Mouse (Mus musculus): ENCODE measurements around the gene AF067063. TPM values are rescaled to one million over a fixed set of nuclear protein-coding genes. Genes with fewer than 3 reads are reported as not detected.
A peak's percentile ranks its signal among the peaks of the same experiment; 100 is the strongest.
"Not testable (repeated sequence)": the region's sequence is repeated elsewhere in the genome, so short reads cannot be mapped to it uniquely, and the experiment has no call there.

Gene AF067063
- polyA plus RNA-seq, 1 experiment from 2014 or later: not detected

DNA sequence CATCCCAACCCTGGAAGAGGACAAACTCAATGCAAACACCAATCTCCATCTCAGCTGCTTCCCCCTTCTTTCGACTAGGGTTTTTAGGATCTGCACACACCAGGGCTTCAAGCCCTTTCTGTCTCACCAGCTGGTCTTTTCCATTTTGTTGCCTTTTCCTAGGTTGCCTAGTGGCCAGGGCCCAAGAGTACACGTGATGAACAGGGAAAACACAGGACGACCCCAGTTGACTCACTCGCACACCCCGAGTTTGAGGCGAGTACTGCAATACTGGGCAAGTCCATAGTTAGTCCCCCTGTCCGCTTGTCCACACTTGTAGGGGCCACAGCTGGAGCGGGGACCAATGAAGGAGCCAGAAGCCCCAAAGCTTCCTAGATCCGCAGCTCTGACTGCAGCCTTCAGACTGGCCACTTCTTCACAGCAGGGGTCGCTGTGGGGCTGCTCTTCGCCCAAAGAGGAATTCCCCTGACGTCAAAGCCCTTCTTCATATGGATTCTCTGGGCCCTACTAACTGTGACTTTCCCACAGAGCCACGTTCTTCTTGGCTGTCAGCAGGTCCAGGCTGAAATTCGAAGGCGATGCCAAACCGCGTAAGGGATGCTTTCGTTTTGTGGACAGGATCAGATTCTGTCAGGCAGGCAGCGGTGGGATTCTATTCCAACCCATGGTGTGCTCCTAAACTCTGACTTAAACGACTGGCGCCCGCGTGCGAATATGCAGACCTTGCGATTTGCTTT lies 5.5 kb upstream of the AF067063 start, which contains the start of gene D13Ertd608e:
D13Ertd608e (plus strand) TSS at position 687 of the 737 bp plus-strand sequence.
- WGBS (ENCODE audit: insufficient replicate concordance): 17% methylated on average over 18 of the region's 25 CpGs
- not testable (repeated sequence) for H3K27ac ChIP-seq (ENCODE audit: low read depth); H3K9me3 ChIP-seq (ENCODE audit: low read length); H3K27me3 ChIP-seq (ENCODE audit: insufficient read depth, low read length); H3K4me1 ChIP-seq (ENCODE audit: insufficient read depth); H3K9ac ChIP-seq (replicated peaks); H3K36me3 ChIP-seq (replicated peaks; ENCODE audit: insufficient read depth, low read length); H3K4me3 ChIP-seq (ENCODE audit: low read depth, low read length)
- peak; percentile 46 for DNase-seq
- peak; percentile 31; the same call in 1 of the 2 replicates for ATAC-seq
- TF ChIP-seq CTCF (IDR thresholded peaks at IDR 0.05; ENCODE audit: low read depth): peak; percentile 65
- H3K4me2 ChIP-seq (ENCODE audit: low read depth, low read length): peak within 1 kb of the TSS; percentile 45

DNA sequence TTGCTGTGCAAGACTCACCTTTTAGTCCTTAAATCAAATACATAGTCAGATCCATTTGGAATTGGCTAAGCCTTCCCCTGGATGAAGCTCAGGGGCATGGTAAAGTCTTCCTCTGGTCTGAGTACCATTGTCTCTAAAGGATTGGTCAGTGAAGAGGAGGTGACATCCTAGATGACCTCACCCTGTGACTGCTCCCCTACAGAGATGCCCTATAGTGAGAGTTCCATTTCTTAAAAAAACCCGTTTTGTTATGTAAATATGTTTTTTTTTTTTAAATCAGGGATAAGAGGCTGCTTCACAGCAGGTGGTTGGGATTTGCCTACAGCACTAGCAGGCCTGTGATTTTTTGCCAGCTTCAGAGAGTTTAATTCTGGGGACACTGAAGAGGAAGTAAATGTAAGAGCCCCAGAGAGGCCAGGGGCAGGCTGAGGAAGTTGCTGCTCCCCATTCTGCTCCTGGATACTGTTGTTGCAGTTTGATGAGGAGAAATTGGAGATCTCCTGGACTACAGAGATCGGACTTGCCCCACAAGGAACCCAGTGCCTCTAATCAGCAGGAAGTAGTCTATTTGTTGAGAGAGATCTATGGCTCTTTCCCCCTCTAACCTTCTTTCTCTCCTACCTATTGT lies 12.3 kb downstream of the AF067063 start:
- WGBS (ENCODE audit: insufficient replicate concordance): 11% methylated on average over 2 of the region's 2 CpGs
- no peaks in the 10 kb centered on the region for H3K36me3 ChIP-seq (replicated peaks; ENCODE audit: insufficient read depth, low read length)
- no peak for DNase-seq
- no peak overlapping the region for H3K9ac ChIP-seq (replicated peaks)
- no peak overlapping the region for H3K4me3 ChIP-seq (ENCODE audit: low read depth, low read length)
- no peaks in the 10 kb centered on the region for H3K4me1 ChIP-seq (ENCODE audit: insufficient read depth)
- no peak overlapping the region for H3K4me2 ChIP-seq (ENCODE audit: low read depth, low read length)
- H3K27ac ChIP-seq (ENCODE audit: low read depth): no peak overlapping the region
- TF ChIP-seq CTCF (IDR thresholded peaks at IDR 0.05; ENCODE audit: low read depth) (no peak), EP300 (IDR thresholded peaks at IDR 0.05; ENCODE audit: low read depth) (no peak)
- H3K27me3 ChIP-seq (ENCODE audit: insufficient read depth, low read length): no peaks in the 10 kb centered on the region
- no peaks in the 10 kb centered on the region for H3K9me3 ChIP-seq (ENCODE audit: low read length)
- ATAC-seq: no peak

DNA sequence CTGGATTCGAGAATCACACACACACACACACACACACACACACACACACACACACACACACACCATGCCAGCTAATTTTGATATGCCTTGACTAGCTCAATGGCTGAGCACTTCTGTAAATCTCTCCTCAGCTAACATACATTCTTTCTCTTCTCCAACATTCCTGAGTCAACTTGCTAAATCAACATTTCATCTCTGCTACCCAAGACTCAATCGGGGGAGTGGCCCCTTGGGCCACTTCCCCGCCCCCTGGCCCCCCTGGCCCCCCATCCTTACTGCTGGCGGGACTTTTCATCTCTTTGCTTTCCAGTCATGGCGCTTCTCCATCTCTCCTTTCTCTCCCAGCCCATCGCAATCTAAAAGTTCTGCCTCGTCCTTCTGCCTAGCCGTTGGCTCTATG lies 13.2 kb downstream of the AF067063 start:
- no peak overlapping the region for H3K9ac ChIP-seq (replicated peaks)
- H3K9me3 ChIP-seq (ENCODE audit: low read length): no peaks in the 10 kb centered on the region
- ATAC-seq (no peak), DNase-seq (no peak)
- H3K4me3 ChIP-seq (ENCODE audit: low read depth, low read length): no peak overlapping the region
- no peaks in the 10 kb centered on the region for H3K27me3 ChIP-seq (ENCODE audit: insufficient read depth, low read length)
- TF ChIP-seq EP300 (IDR thresholded peaks at IDR 0.05; ENCODE audit: low read depth) (no peak), CTCF (IDR thresholded peaks at IDR 0.05; ENCODE audit: low read depth) (no peak)
- no peak overlapping the region for H3K4me2 ChIP-seq (ENCODE audit: low read depth, low read length)
- no peak overlapping the region for H3K27ac ChIP-seq (ENCODE audit: low read depth)
- 60% methylated on average over 8 of the region's 8 CpGs for WGBS (ENCODE audit: insufficient replicate concordance)
- H3K36me3 ChIP-seq (replicated peaks; ENCODE audit: insufficient read depth, low read length): no peaks in the 10 kb centered on the region
- no peaks in the 10 kb centered on the region for H3K4me1 ChIP-seq (ENCODE audit: insufficient read depth)

DNA sequence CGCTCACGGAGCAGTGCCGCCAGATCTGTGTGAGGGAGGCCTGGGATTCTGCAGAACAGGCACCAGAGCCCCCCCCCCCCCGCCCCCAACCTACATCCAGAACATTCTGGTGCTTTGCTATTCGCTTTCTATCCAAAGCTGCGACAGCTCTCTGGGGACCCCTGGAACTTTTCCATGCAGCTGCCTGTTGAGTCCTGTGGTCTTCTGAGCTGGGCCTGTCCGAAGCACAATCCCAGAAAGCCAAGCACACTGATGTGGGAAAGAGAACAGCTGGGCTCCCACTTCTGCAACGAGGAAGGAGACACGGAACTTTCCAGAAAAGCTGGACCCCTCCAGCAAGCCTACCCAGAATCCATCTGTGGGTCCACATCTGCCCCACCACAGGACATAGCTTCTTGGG lies 20.0 kb downstream of the AF067063 start:
- no peaks in the 10 kb centered on the region for H3K27me3 ChIP-seq (ENCODE audit: insufficient read depth, low read length)
- no peak overlapping the region for H3K4me3 ChIP-seq (ENCODE audit: low read depth, low read length)
- DNase-seq (no peak), ATAC-seq (no peak)
- H3K4me1 ChIP-seq (ENCODE audit: insufficient read depth): no peaks in the 10 kb centered on the region
- H3K4me2 ChIP-seq (ENCODE audit: low read depth, low read length): no peak overlapping the region
- 85% methylated on average over 8 of the region's 9 CpGs for WGBS (ENCODE audit: insufficient replicate concordance)
- no peak overlapping the region for H3K27ac ChIP-seq (ENCODE audit: low read depth)
- no peak overlapping the region for H3K9ac ChIP-seq (replicated peaks)
- H3K36me3 ChIP-seq (replicated peaks; ENCODE audit: insufficient read depth, low read length): no peaks in the 10 kb centered on the region
- TF ChIP-seq CTCF (IDR thresholded peaks at IDR 0.05; ENCODE audit: low read depth): no peak
- no peak for TF ChIP-seq EP300 (IDR thresholded peaks at IDR 0.05; ENCODE audit: low read depth)
- no peaks in the 10 kb centered on the region for H3K9me3 ChIP-seq (ENCODE audit: low read length)

DNA sequence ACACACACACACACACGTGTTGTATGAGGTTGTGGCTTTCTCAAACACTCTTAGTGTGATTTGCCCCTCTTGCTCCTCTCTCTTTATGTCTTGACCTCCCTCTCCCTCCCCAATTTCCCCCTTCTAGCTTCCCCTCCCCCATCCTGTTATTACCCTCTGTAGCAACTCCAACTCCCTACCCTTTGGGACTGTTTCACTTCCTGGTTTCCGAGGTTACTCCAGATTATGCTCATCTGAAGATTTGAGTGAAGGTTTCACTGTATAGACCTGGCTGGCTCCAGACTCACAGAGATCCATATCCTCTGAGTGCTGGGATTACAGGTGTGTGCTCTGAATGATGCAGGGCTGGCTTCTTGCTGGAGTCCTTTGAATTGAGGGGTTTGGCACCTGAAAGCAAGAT lies 21.1 kb downstream of the AF067063 start:
- no peak for TF ChIP-seq CTCF (IDR thresholded peaks at IDR 0.05; ENCODE audit: low read depth)
- TF ChIP-seq EP300 (IDR thresholded peaks at IDR 0.05; ENCODE audit: low read depth): no peak
- Histone ChIP-seq H3K4me1 (ENCODE audit: insufficient read depth) (no peaks in the 10 kb centered on the region), H3K4me2 (ENCODE audit: low read depth, low read length) (no peak overlapping the region), H3K27ac (ENCODE audit: low read depth) (no peak overlapping the region), H3K36me3 (replicated peaks; ENCODE audit: insufficient read depth, low read length) (no peaks in the 10 kb centered on the region), H3K9me3 (ENCODE audit: low read length) (no peaks in the 10 kb centered on the region), H3K9ac (replicated peaks) (no peak overlapping the region), H3K4me3 (ENCODE audit: low read depth, low read length) (no peak overlapping the region), H3K27me3 (ENCODE audit: insufficient read depth, low read length) (no peaks in the 10 kb centered on the region)
- DNase-seq (no peak), ATAC-seq (no peak)
- WGBS (ENCODE audit: insufficient replicate concordance): 41% methylated on average over 2 of the region's 2 CpGs

DNA sequence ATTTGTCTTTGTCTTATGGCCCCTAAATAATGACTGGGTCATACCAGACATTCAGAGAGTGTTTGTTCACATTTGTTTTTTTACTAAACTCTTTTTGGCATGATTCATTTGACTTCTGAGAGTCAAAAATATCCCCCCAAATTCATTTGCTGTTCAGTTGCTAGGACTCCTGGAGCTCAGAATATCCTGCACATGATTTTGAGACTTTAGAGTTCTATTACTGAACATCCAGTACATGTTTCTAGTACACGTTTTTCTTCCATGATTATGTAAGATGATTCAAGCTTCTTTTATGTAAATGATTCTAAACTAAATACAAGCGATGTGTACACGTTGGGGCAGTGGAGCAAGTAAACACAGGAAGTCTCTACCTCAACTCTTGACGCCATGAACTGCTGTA lies 32.4 kb downstream of the AF067063 start:
- Histone ChIP-seq H3K9ac (replicated peaks) (no peak overlapping the region), H3K4me3 (ENCODE audit: low read depth, low read length) (no peak overlapping the region), H3K27ac (ENCODE audit: low read depth) (no peak overlapping the region), H3K27me3 (ENCODE audit: insufficient read depth, low read length) (no peaks in the 10 kb centered on the region), H3K4me2 (ENCODE audit: low read depth, low read length) (no peak overlapping the region), H3K9me3 (ENCODE audit: low read length) (no peaks in the 10 kb centered on the region), H3K4me1 (ENCODE audit: insufficient read depth) (no peaks in the 10 kb centered on the region), H3K36me3 (replicated peaks; ENCODE audit: insufficient read depth, low read length) (no peaks in the 10 kb centered on the region)
- no peak for ATAC-seq
- no peak for DNase-seq
- TF ChIP-seq CTCF (IDR thresholded peaks at IDR 0.05; ENCODE audit: low read depth) (no peak), EP300 (IDR thresholded peaks at IDR 0.05; ENCODE audit: low read depth) (no peak)
- 44% methylated on average over 4 of the region's 4 CpGs for WGBS (ENCODE audit: insufficient replicate concordance)

Measured in liver, postnatal 0 days (tissue).